ENCODE assay signal across 1 mouse cellular context in the genomic region with DNA sequence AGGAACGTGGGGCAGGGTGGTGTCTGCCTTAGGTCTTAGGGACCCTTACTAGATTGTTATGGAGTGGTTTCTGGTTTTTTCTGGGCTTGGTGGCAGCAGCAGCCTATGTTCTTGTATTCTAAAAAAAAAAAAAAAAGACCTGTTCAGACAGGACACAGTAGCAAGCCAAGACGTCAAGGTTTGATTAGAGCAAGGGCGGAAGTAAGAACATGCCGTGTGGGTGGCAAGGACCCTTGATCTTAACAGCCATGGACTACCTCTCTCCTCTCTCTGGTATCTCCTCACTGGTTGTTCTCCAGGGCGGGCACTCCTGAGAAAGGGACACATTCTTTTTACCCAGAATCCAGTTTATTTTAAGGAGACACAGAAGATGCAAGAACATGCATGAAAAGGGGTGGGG.
A peak's percentile ranks its signal among the peaks of the same experiment; 100 is the strongest.
TF ChIP-seq lines count a peak whose summit lies in the region.

No protein-coding gene starts in this region.

TF ChIP-seq in MEL, 35 proteins besides CTCF, POLR2A, EP300 and RAD21:
- TF ChIP-seq POLR2AphosphoS5 (IDR thresholded peaks at IDR 0.05; ENCODE audit: borderline replicate concordance, low read depth, low read length) = no peak
- TF ChIP-seq ZMIZ1 (IDR thresholded peaks at IDR 0.05; ENCODE audit: low read depth, low read length) = no peak
- 0 out of 2 replicates have a peak, but pooled peaks have one; percentile 29 for TF ChIP-seq TCF12 (IDR thresholded peaks at IDR 0.05; ENCODE audit: low read depth, low read length)
- TF ChIP-seq USF1 (IDR thresholded peaks at IDR 0.05; ENCODE audit: low read depth, low read length) = no peak
- TF ChIP-seq MAX (IDR thresholded peaks at IDR 0.05; ENCODE audit: low read length) = 0 out of 2 replicates have a peak, but pooled peaks have one; percentile 19
- no peak for TF ChIP-seq CHD2 (IDR thresholded peaks at IDR 0.05; ENCODE audit: low read length)
- no peak for TF ChIP-seq ZC3H11A (IDR thresholded peaks at IDR 0.05; ENCODE audit: low read depth, low read length)
- peak; percentile 61; the same call in 1 of the 2 replicates for TF ChIP-seq ELF1 (IDR thresholded peaks at IDR 0.05; ENCODE audit: low read depth, low read length)
- TF ChIP-seq ZNF384 (IDR thresholded peaks at IDR 0.05; ENCODE audit: low read depth, low read length) = peak; percentile 83
TF ChIP-seq in MEL: peak in this region for 4.
